Mouse (Mus musculus) C2C12 (cell line): Measurements from ENCODE around the gene Dpp10. TPM values are rescaled to one million over a fixed set of nuclear protein-coding genes. Genes with fewer than 3 reads are reported as not detected.

Experiments used
- H3K27me3 ChIP-seq: one replicate; pipeline ENCODE4 v1.6.1; 2011; ENCODE audit not compliant: control insufficient read depth, insufficient read depth, insufficient read length
- H3K36me3 ChIP-seq: one replicate; pipeline ENCODE4 v1.6.1; 2011; ENCODE audit not compliant: control insufficient read depth, insufficient read depth
- H3K4me3 ChIP-seq: one replicate; pipeline ENCODE4 v1.5.1; 2011; ENCODE audit warnings: mild to moderate bottlenecking, control low read depth; ENCODE audit not compliant: poor library complexity, insufficient read depth, severe bottlenecking
- H3K79me2 ChIP-seq: one replicate; pipeline ENCODE4 v1.6.1; 2011; ENCODE audit not compliant: control insufficient read depth, insufficient read depth
- H3K79me3 ChIP-seq: one replicate; pipeline ENCODE4 v1.6.1; 2011; ENCODE audit warnings: low read depth, control low read depth
- H3ac ChIP-seq: one replicate; pipeline ENCODE3; 2011; ENCODE audit warnings: low read depth; ENCODE audit not compliant: control insufficient read depth, insufficient read length
- CEBPB ChIP-seq: IDR thresholded peaks from one replicate; pipeline ENCODE4 v1.6.1; 2011; ENCODE audit warnings: low read depth, mild to moderate bottlenecking, control low read depth, moderate library complexity
- CTCF ChIP-seq: IDR thresholded peaks from one replicate; pipeline ENCODE4 v1.5.1; 2011; ENCODE audit not compliant: control insufficient read depth, insufficient read depth, insufficient read length
- FOSL1 ChIP-seq: IDR thresholded peaks from one replicate; pipeline ENCODE4 v1.8.0; 2011; ENCODE audit warnings: mild to moderate bottlenecking, low read length; ENCODE audit not compliant: poor library complexity, insufficient read depth, severe bottlenecking
- MAX ChIP-seq: IDR thresholded peaks from one replicate; pipeline ENCODE4 v1.6.1; 2011; ENCODE audit warnings: mild to moderate bottlenecking, control low read depth
- MYOD1 ChIP-seq: IDR thresholded peaks from one replicate; pipeline ENCODE4 v1.6.1; 2011; ENCODE audit warnings: low read depth; ENCODE audit not compliant: control insufficient read depth, insufficient read length
- MYOG ChIP-seq: IDR thresholded peaks from one replicate; pipeline ENCODE4 v1.6.1; 2011; ENCODE audit not compliant: control insufficient read depth, insufficient read length; ENCODE audit errors: extremely low read depth
- USF1 ChIP-seq: IDR thresholded peaks from one replicate; pipeline ENCODE4 v1.6.1; 2011; ENCODE audit warnings: low read depth, mild to moderate bottlenecking, control low read depth, moderate library complexity
- polyA plus RNA-seq: library from polyadenylated mRNA; unstranded; fragments of >200 nt; fragmentation: generic; extraction: Trizol; gene quantifications from one replicate; pipeline ENCODE4 v1.2.1, GENCODE M21; 2012; ENCODE audit warnings: missing spikeins

Dpp10 gene
- polyA plus RNA-seq, 1 experiment: not detected

GRCm38 (mm10) chr1:123707292-123707691 lies 338.1 kb downstream of the Dpp10 start:
- Histone ChIP-seq H3ac (no peak overlapping the region), H3K79me3 (no peaks in the 10 kb centered on the region), H3K27me3 (no peaks in the 10 kb centered on the region), H3K4me3 (no peak overlapping the region), H3K36me3 (no peaks in the 10 kb centered on the region), H3K79me2 (no peaks in the 10 kb centered on the region)
- TF ChIP-seq CEBPB (no peak), FOSL1 (no peak), MYOD1 (no peak), MAX (no peak), USF1 (no peak), CTCF (no peak), MYOG (no peak)

GRCm38 (mm10) chr1:123658409-123658808 lies 386.9 kb downstream of the Dpp10 start:
- TF ChIP-seq USF1 (no peak), MYOD1 (no peak), CEBPB (no peak), MYOG (no peak), FOSL1 (no peak), MAX (no peak)
- Histone ChIP-seq H3K4me3 (no peak overlapping the region), H3ac (no peak overlapping the region), H3K27me3 (no peaks in the 10 kb centered on the region), H3K79me3 (no peaks in the 10 kb centered on the region), H3K79me2 (no peaks in the 10 kb centered on the region), H3K36me3 (no peaks in the 10 kb centered on the region)

- no peak overlapping the region for H3K4me3 ChIP-seq
- TF ChIP-seq FOSL1 (no peak), MAX (no peak), CEBPB (no peak), CTCF (no peak), MYOG (no peak), USF1 (no peak), MYOD1 (no peak)
- no peaks in the 10 kb centered on the region for H3K27me3 ChIP-seq
- no peaks in the 10 kb centered on the region for H3K36me3 ChIP-seq
- no peak overlapping the region for H3ac ChIP-seq
- no peaks in the 10 kb centered on the region for H3K79me2 ChIP-seq
- H3K79me3 ChIP-seq: no peaks in the 10 kb centered on the region
Observed at GRCm38 (mm10) chr1:123656607-123657006, 388.8 kb downstream of the Dpp10 start.

GRCm38 (mm10) chr1:123637897-123638296 lies 407.5 kb downstream of the Dpp10 start:
- Histone ChIP-seq H3ac (no peak overlapping the region), H3K36me3 (no peaks in the 10 kb centered on the region), H3K4me3 (no peak overlapping the region), H3K79me2 (no peaks in the 10 kb centered on the region), H3K27me3 (no peaks in the 10 kb centered on the region), H3K79me3 (no peaks in the 10 kb centered on the region)
- TF ChIP-seq USF1 (no peak), MYOD1 (no peak), FOSL1 (no peak), MYOG (no peak), CTCF (no peak), MAX (no peak), CEBPB (no peak)

GRCm38 (mm10) chr1:123628268-123628667 lies 417.1 kb downstream of the Dpp10 start:
- Histone ChIP-seq H3K27me3 (no peaks in the 10 kb centered on the region), H3K4me3 (no peak overlapping the region), H3ac (no peak overlapping the region), H3K79me2 (no peaks in the 10 kb centered on the region), H3K79me3 (no peaks in the 10 kb centered on the region), H3K36me3 (no peaks in the 10 kb centered on the region)
- no peak for TF ChIP-seq MYOG
- TF ChIP-seq CTCF: no peak
- no peak for TF ChIP-seq FOSL1
- no peak for TF ChIP-seq USF1
- no peak for TF ChIP-seq MAX
- no peak for TF ChIP-seq MYOD1
- no peak for TF ChIP-seq CEBPB

GRCm38 (mm10) chr1:123584857-123585256 lies 460.5 kb downstream of the Dpp10 start:
- no peak for TF ChIP-seq MYOG
- TF ChIP-seq CEBPB: no peak
- no peak for TF ChIP-seq MAX
- TF ChIP-seq USF1: no peak
- H3K36me3 ChIP-seq: no peaks in the 10 kb centered on the region
- no peak overlapping the region for H3ac ChIP-seq
- H3K4me3 ChIP-seq: no peak overlapping the region
- H3K27me3 ChIP-seq: no peaks in the 10 kb centered on the region
- H3K79me2 ChIP-seq: no peaks in the 10 kb centered on the region
- H3K79me3 ChIP-seq: no peaks in the 10 kb centered on the region
